Mouse (Mus musculus) kidney, adult 2 months (tissue): ENCODE data around the gene Tecpr2.

Experiments
- CTCF ChIP-seq: fragments of 200-500 bp; conservative IDR thresholded peaks from 2 replicates; pipeline ENCODE4 v1.5.1; 2011; ENCODE audit warnings: low read depth, mild to moderate bottlenecking, control low read depth, low read length, moderate library complexity, mixed read lengths; ENCODE audit not compliant: insufficient read depth, insufficient read length
- POLR2A ChIP-seq: fragments of 200-500 bp; IDR thresholded peaks from one replicate; pipeline ENCODE4 v1.6.1; 2011; ENCODE audit warnings: low read depth, low read length, control low read depth

DNA sequence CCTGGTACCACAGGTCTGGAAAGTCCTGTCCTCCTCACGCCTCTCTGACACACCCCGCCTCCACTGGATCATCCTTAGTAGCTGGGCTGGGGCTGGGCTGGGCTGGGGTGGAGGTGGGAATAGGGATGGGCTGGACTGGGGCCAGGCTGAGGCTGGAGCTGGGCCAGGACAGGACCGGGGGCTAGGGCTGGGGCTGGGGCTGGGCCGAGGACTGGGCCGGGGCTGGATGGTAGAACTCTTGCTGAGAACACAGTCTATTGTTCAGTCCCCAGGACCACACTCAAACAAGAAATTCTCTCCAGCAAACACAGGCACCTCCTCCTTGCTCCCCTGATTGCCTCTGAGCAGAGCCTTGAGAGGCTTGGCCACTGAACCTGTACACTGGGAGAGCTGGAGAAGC lies 117.3 kb downstream of the Tecpr2 start:
- TF ChIP-seq CTCF (no peak), POLR2A (no peak)
